Mouse (Mus musculus): ENCODE measurements around the gene Dirc2. TPM values are rescaled to one million over a fixed set of nuclear protein-coding genes. Genes with fewer than 3 reads are reported as not detected.

Dirc2 gene
- polyA plus RNA-seq (2016; fragmentation: Nextera tagmentation; extraction: Ambion mirVana): 22.7 and 23.3 TPM in 2 replicates

GRCm38 (mm10) chr16:35768785-35769642 lies at the start of gene Dirc2:
Gene Dirc2 (minus strand): TSS chr16:35769356.
- H3K27ac ChIP-seq: peak within 1 kb of the TSS; percentile 73
- WGBS: under 1% methylated on average over 60 of the region's 78 CpGs
- peak within 1 kb of the TSS; percentile 91 for H3K4me3 ChIP-seq (replicated peaks)
- no peaks in the 10 kb centered on the region for H3K27me3 ChIP-seq
- H3K9me3 ChIP-seq: no peaks in the 10 kb centered on the region
- peaks cover 36% of the 10 kb centered on the region for H3K4me1 ChIP-seq
- peak; percentile 91 for ATAC-seq (ENCODE audit: low FRiP score)
- H3K4me2 ChIP-seq: peak within 1 kb of the TSS; percentile 72
- H3K36me3 ChIP-seq (replicated peaks): no peaks in the 10 kb centered on the region
- peak within 1 kb of the TSS; percentile 95 for H3K9ac ChIP-seq

- H3K4me3 ChIP-seq (replicated peaks): no peak overlapping the region
- H3K27ac ChIP-seq: no peak overlapping the region
- 40% methylated on average over 13 of the region's 13 CpGs for WGBS
- no peak overlapping the region for H3K4me2 ChIP-seq
- ATAC-seq (ENCODE audit: low FRiP score): peak; percentile 88
- H3K36me3 ChIP-seq (replicated peaks): peaks cover 23% of the 10 kb centered on the region
- no peak overlapping the region for H3K9ac ChIP-seq
- no peaks in the 10 kb centered on the region for H3K4me1 ChIP-seq
- no peaks in the 10 kb centered on the region for H3K9me3 ChIP-seq
- H3K27me3 ChIP-seq: no peaks in the 10 kb centered on the region
Observed at GRCm38 (mm10) chr16:35817255-35818089, 48.3 kb upstream of the Dirc2 start.

- Histone ChIP-seq H3K9me3 (no peaks in the 10 kb centered on the region), H3K36me3 (replicated peaks) (peaks cover 8% of the 10 kb centered on the region; the same call in 1 of the 2 replicates), H3K27me3 (no peaks in the 10 kb centered on the region), H3K4me1 (no peaks in the 10 kb centered on the region), H3K4me3 (replicated peaks) (no peak overlapping the region), H3K4me2 (no peak overlapping the region), H3K9ac (no peak overlapping the region), H3K27ac (no peak overlapping the region)
- no peak for ATAC-seq (ENCODE audit: low FRiP score)
- WGBS: 87% methylated on average over 3 of the region's 3 CpGs
Observed at GRCm38 (mm10) chr16:35813119-35813518, 44.0 kb upstream of the Dirc2 start.

- H3K9ac ChIP-seq: no peak overlapping the region
- H3K9me3 ChIP-seq: no peaks in the 10 kb centered on the region
- H3K27me3 ChIP-seq: no peaks in the 10 kb centered on the region
- 88% methylated on average over 2 of the region's 2 CpGs for WGBS
- H3K27ac ChIP-seq: no peak overlapping the region
- no peak overlapping the region for H3K4me3 ChIP-seq (replicated peaks)
- no peaks in the 10 kb centered on the region for H3K4me1 ChIP-seq
- peaks cover under 1% of the 10 kb centered on the region; the same call in 1 of the 2 replicates for H3K36me3 ChIP-seq (replicated peaks)
- H3K4me2 ChIP-seq: no peak overlapping the region
- ATAC-seq (ENCODE audit: low FRiP score): no peak
Observed at GRCm38 (mm10) chr16:35808838-35809237, 39.7 kb upstream of the Dirc2 start.

- Histone ChIP-seq H3K27ac (no peak overlapping the region), H3K36me3 (replicated peaks) (no peaks in the 10 kb centered on the region; the same call in 1 of the 2 replicates), H3K9ac (no peak overlapping the region), H3K9me3 (no peaks in the 10 kb centered on the region), H3K27me3 (no peaks in the 10 kb centered on the region), H3K4me3 (replicated peaks) (no peak overlapping the region), H3K4me2 (no peak overlapping the region), H3K4me1 (no peaks in the 10 kb centered on the region)
- WGBS: 85% methylated on average over 4 of the region's 4 CpGs
- ATAC-seq (ENCODE audit: low FRiP score): no peak
Observed at GRCm38 (mm10) chr16:35807663-35807992, 38.5 kb upstream of the Dirc2 start.

- no peaks in the 10 kb centered on the region; the same call in 1 of the 2 replicates for H3K36me3 ChIP-seq (replicated peaks)
- no peaks in the 10 kb centered on the region for H3K9me3 ChIP-seq
- no peak for ATAC-seq (ENCODE audit: low FRiP score)
- H3K4me2 ChIP-seq: no peak overlapping the region
- no peak overlapping the region for H3K27ac ChIP-seq
- H3K9ac ChIP-seq: no peak overlapping the region
- H3K4me1 ChIP-seq: no peaks in the 10 kb centered on the region
- H3K27me3 ChIP-seq: no peaks in the 10 kb centered on the region
- WGBS: 90% methylated on average over 6 of the region's 6 CpGs
- H3K4me3 ChIP-seq (replicated peaks): no peak overlapping the region
Observed at GRCm38 (mm10) chr16:35806973-35807662, 38.0 kb upstream of the Dirc2 start.

GRCm38 (mm10) chr16:35803723-35804122 lies 34.6 kb upstream of the Dirc2 start:
- H3K4me1 ChIP-seq: no peaks in the 10 kb centered on the region
- no peaks in the 10 kb centered on the region for H3K27me3 ChIP-seq
- H3K27ac ChIP-seq: no peak overlapping the region
- peaks cover 16% of the 10 kb centered on the region for H3K36me3 ChIP-seq (replicated peaks)
- 93% methylated on average over 4 of the region's 4 CpGs for WGBS
- ATAC-seq (ENCODE audit: low FRiP score): no peak
- H3K4me2 ChIP-seq: no peak overlapping the region
- H3K4me3 ChIP-seq (replicated peaks): no peak overlapping the region
- H3K9ac ChIP-seq: no peak overlapping the region
- H3K9me3 ChIP-seq: 0 out of 2 replicates have a peak, but pooled peaks cover 5% of the 10 kb centered on the region

GRCm38 (mm10) chr16:35802163-35802562 lies 33.0 kb upstream of the Dirc2 start:
- H3K27ac ChIP-seq: no peak overlapping the region
- 94% methylated on average over 7 of the region's 7 CpGs for WGBS
- no peaks in the 10 kb centered on the region for H3K27me3 ChIP-seq
- 0 out of 2 replicates have a peak, but pooled peaks cover 5% of the 10 kb centered on the region for H3K9me3 ChIP-seq
- no peak overlapping the region for H3K9ac ChIP-seq
- ATAC-seq (ENCODE audit: low FRiP score): no peak
- no peak overlapping the region for H3K4me2 ChIP-seq
- peaks cover 25% of the 10 kb centered on the region for H3K36me3 ChIP-seq (replicated peaks)
- H3K4me1 ChIP-seq: no peaks in the 10 kb centered on the region
- no peak overlapping the region for H3K4me3 ChIP-seq (replicated peaks)

- 74% methylated on average over 6 of the region's 6 CpGs for WGBS
- H3K4me3 ChIP-seq (replicated peaks): no peak overlapping the region
- H3K9me3 ChIP-seq: no peaks in the 10 kb centered on the region
- peaks cover 8% of the 10 kb centered on the region for H3K4me1 ChIP-seq
- H3K36me3 ChIP-seq (replicated peaks): peaks cover 6% of the 10 kb centered on the region
- H3K4me2 ChIP-seq: no peak overlapping the region
- no peak overlapping the region for H3K27ac ChIP-seq
- H3K9ac ChIP-seq: no peak overlapping the region
- H3K27me3 ChIP-seq: no peaks in the 10 kb centered on the region
- no peak for ATAC-seq (ENCODE audit: low FRiP score)
Observed at GRCm38 (mm10) chr16:35791962-35792521, 22.9 kb upstream of the Dirc2 start.

- 95% methylated on average over 6 of the region's 6 CpGs for WGBS
- Histone ChIP-seq H3K4me1 (peaks cover 11% of the 10 kb centered on the region), H3K9ac (no peak overlapping the region), H3K27me3 (no peaks in the 10 kb centered on the region), H3K4me3 (replicated peaks) (no peak overlapping the region), H3K9me3 (no peaks in the 10 kb centered on the region), H3K36me3 (replicated peaks) (peaks cover 6% of the 10 kb centered on the region), H3K27ac (no peak overlapping the region), H3K4me2 (no peak overlapping the region)
- no peak for ATAC-seq (ENCODE audit: low FRiP score)
Observed at GRCm38 (mm10) chr16:35788330-35788729, 19.2 kb upstream of the Dirc2 start.

- H3K9ac ChIP-seq: no peak overlapping the region
- H3K4me2 ChIP-seq: no peak overlapping the region
- H3K27ac ChIP-seq: no peak overlapping the region
- no peak overlapping the region for H3K4me3 ChIP-seq (replicated peaks)
- peaks cover 6% of the 10 kb centered on the region for H3K36me3 ChIP-seq (replicated peaks)
- peak; percentile 61; the same call in 1 of the 2 replicates for ATAC-seq (ENCODE audit: low FRiP score)
- WGBS: 52% methylated on average over 8 of the region's 8 CpGs
- no peaks in the 10 kb centered on the region for H3K27me3 ChIP-seq
- peaks cover 11% of the 10 kb centered on the region for H3K4me1 ChIP-seq
- H3K9me3 ChIP-seq: no peaks in the 10 kb centered on the region
Observed at GRCm38 (mm10) chr16:35787568-35788189, 18.5 kb upstream of the Dirc2 start.

Measured in forebrain, embryonic 12.5 days (tissue).